Mouse (Mus musculus) testis, postnatal 14 days (tissue): ENCODE data around the gene Smc4.
"Not testable (repeated sequence)": the region's sequence is repeated elsewhere in the genome, so short reads cannot be mapped to it uniquely, and the experiment has no call there.

ENCODE experiments used
- DNase-seq: peaks from one replicate; pipeline ENCODE4 v3.0.0; 2021; ENCODE audit warnings: low spot score

Gene Smc4

DNA sequence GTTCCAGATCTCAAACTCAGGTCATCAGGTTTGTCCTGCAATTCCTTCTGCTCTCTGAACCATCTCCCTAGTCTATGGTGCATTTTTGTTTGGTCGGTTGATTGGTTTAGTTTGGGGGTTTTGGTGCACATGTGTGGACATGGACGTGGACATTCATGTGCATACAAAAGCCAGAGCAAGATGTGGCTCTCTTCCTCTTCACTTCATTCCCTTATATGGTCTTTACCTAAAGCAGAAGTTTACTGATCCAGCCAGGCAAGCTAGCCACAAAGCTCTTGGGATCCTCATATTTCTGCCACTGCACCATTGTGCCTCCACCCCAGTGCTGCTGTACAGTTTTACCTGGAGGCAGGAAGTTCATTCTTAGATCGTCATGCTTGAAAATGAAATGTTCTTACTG is 12.6 kb downstream of the Smc4 start:
- no peak for DNase-seq

- DNase-seq = not testable (repeated sequence)
Measured at GRCm38 (mm10) chr3:69018635-69019034, 14.1 kb downstream of the Smc4 start.

DNA sequence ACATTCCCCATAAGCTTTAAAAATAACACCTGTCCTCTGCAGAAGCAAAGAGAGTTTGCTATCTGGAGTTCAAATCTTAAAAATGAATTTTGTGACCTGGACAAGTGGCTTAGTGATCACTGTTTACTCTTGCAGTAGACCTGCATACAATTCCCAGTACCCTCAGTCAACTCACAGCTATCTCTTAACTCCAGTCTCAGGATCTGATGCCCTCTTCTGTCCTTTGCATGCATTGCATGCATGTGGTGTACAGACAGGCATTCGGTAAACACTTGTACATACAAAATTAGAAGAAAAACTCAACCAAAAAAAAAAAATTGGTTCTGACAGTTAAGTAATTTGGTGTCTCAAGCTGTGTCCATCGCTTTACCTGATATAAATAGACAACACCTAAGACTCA is 15.7 kb downstream of the Smc4 start:
- DNase-seq = no peak

GRCm38 (mm10) chr3:69020764-69021163 is 16.2 kb downstream of the Smc4 start:
- DNase-seq = no peak

DNA sequence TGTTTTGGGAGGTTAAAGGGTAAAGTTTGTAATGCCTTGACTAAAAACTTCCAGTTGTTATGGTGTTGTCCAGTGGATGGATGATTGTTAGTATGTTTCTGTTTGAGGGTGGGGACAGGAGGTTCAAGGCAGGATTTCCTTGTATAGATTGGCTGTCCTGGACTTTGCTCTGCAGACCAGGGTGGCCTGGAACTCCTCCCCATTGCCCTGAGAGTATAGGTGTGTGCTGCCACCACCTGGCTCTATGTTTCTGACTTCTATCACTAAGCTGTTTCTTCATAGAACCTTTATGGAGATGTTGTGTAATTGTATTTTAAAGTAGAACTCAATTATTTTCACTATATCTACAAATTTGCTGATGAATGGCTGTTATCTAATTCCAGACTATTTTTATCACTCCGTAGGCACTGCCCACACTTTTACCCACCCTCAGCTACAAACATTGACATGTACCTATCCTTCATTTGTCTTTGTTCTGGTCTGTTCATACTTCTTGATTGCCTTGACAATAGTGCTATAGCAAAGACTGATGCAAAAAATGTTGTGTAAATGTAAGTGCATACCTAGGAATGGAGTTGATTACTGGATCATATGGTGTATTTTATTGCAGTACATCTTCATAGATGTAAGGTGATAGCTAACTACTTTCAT is 21.7 kb downstream of the Smc4 start:
- no peak for DNase-seq

DNA sequence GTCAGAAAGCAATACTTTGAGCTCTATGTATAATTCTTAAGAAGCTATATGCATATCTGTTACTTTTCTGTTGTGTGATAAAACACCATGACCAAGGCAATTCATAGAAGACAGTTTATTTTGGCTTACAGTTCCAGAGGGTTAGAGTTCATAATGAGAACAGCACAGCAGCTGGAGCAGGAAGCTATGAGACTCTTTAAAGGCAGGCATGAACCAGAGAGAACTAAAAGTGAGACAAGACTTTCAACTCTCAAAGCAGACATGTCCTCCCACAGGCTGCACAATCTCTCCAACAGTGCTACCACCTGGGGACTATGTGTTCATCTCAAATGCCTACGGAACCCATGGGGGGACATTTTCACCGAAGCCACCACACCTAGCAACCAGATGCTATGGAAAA is 35.6 kb downstream of the Smc4 start:
- no peak for DNase-seq

DNA sequence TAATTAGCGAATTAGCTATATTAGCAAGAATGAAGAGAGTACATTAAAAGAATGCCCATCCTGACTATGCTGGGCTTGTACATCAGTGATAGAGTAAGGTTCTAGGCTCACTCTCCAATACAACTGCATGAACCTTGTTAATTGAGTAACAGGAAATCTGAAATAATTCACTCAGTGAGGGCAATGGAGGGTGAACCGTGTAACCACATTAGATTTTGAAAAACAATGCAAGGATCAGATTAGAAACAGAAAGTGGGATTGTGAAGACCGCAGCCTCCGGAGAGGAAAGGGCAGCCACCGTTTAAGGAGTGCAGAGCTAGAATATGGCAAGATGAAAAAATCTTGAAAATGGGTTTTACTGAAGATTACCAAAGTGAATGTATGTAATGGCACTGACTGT is 36.8 kb downstream of the Smc4 start:
- no peak for DNase-seq

DNA sequence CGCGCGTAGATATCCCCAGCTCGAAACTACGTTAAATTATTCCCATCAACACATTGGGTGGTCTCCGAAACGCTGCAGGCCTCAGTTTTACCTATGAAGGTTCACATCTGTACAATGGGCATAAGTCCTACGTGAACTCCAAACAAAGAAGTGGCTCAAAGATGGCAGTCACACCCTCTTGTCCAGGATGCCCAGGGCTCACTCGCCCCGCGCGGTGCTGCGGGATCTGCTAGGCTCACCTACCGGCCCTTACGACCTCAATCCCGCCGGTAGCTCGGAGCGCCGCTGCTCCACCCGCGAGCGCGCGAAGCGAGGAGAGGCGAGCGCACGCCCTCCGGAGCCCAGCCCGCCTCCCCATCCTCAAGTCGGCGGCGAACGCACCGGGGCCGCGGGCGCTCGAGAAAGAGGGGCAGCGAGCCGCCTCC is 39.6 kb downstream of the Smc4 start:
- no peak for DNase-seq

- DNase-seq = peak; percentile 92
Measured at GRCm38 (mm10) chr3:69044645-69045399, 40.3 kb downstream of the Smc4 start, which contains the start of gene Trim59. Gene Trim59 (minus strand): TSS chr3:69044755.

DNA sequence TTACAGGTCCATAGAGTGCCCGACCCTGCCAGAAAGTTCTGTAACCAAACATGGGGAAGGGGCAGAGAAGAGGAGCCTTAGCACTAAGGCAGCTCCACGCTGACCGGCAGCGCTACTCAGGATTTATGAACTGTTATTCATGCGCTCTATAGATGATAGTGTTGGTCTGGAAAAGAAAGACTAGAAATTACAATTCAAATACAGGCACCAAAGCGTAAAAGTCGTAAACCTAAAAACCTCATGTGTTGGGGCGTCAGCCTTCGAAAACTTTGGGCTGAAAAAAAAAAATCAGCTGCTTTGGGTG is 40.8 kb downstream of the Smc4 start:
- no peak for DNase-seq

- DNase-seq = no peak
Measured at GRCm38 (mm10) chr3:69045750-69046149, 41.2 kb downstream of the Smc4 start.

- DNase-seq = no peak
Measured at GRCm38 (mm10) chr3:69046509-69046908, 42.0 kb downstream of the Smc4 start.

- no peak for DNase-seq
Measured at GRCm38 (mm10) chr3:69047684-69048083, 43.1 kb downstream of the Smc4 start.

DNA sequence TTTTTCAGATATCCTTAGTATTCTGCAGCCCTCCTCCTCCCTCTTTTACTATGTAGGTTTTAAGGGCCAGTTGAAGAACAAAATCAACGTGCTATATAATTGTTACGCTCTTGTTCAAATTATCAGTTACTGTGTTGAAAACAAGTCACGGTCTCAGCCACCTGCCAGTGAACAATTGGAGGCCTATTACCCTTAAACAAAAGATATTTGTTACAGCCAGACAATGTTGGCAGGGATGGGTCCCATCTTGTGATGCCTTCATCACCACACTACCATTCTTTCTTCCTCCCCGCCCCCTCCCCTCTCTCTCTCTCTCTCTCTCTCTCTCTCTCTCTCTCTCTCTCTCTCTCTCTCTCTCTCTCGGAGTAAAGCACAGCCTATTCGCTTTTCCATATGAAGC is 44.5 kb downstream of the Smc4 start:
- no peak for DNase-seq

DNA sequence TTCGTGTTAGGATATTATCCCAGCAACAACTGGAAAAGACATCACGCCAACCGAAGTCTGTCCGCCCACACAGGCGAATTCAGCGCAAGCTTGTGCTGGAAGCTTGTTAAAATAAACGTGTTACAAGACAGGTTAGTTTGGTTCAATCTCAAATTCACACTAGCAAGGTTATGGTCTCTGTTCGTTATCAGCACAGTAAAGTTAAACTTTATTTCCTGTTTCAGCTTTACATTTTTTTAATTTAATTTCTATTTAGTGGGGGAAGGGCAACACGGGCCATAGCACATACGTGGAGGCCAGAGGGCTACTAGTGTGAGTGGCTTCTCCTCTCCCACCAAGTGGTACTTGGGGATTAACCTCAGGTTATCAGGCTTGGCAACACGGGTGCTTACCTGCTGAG is 47.4 kb downstream of the Smc4 start:
- no peak for DNase-seq

- no peak for DNase-seq
Measured at GRCm38 (mm10) chr3:69054760-69055432, 50.4 kb downstream of the Smc4 start.

GRCm38 (mm10) chr3:69055871-69056270 is 51.3 kb downstream of the Smc4 start:
- no peak for DNase-seq

- DNase-seq = no peak
Measured at GRCm38 (mm10) chr3:69060672-69061071, 56.1 kb downstream of the Smc4 start.

DNA sequence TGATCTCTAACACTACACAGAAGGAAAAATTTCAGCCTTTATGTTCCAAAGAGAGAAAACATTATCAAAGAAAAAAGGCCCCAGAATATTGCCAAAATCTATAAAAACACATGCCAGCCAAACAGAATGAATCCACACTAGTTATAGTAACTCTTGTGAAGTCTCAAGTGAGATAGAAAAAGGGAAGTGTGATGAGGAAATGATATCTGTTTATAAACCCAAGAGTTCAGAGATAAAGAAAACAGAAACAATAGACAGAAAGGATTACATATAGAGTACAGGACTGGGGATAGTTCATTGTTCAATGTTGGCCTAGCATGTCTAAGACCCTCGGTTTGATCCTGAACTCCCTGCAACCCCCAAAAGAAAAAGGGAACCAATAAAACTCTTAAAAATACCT is 58.2 kb downstream of the Smc4 start:
- no peak for DNase-seq

- DNase-seq = no peak
Measured at GRCm38 (mm10) chr3:69064005-69064404, 59.5 kb downstream of the Smc4 start.
